Mouse (Mus musculus) ES-E14 (cell line): ENCODE data around the gene Fam71e1. TPM values are rescaled to one million over a fixed set of nuclear protein-coding genes. Genes with fewer than 3 reads are reported as not detected.

ENCODE experiments used
- DNase-seq: peaks from one replicate; pipeline ENCODE4 v3.0.0-alpha.2; 2013; ENCODE audit warnings: low read depth, low spot score
- H3K27ac ChIP-seq: 2 replicates; pipeline ENCODE4 v1.5.1; 2012; ENCODE audit warnings: low read depth, mild to moderate bottlenecking, low read length, moderate library complexity, mixed read lengths; ENCODE audit not compliant: poor library complexity, insufficient read depth, severe bottlenecking
- H3K36me3 ChIP-seq: 2 replicates; pipeline ENCODE4 v1.6.1; 2012; ENCODE audit warnings: mild to moderate bottlenecking, low read length, moderate library complexity, mixed read lengths; ENCODE audit not compliant: control insufficient read depth, poor library complexity, insufficient read depth, severe bottlenecking
- H3K4me1 ChIP-seq, 2 experiments: fragments of 150-350 bp in 1 of 2; sonication (generic) in 1 of 2; 2 replicates each; pipeline ENCODE4 v1.6.1; 2012; ENCODE audit warnings: low read length in 2 of 2, mild to moderate bottlenecking in 1 of 2, mixed read lengths in 1 of 2; ENCODE audit not compliant: control insufficient read depth in 2 of 2, insufficient read depth in 2 of 2, poor library complexity in 1 of 2
- H3K4me3 ChIP-seq, 2 experiments: fragments of 150-350 bp in 1 of 2; sonication (generic) in 1 of 2; 2 replicates each; pipeline ENCODE4 v1.5.1; 2012; ENCODE audit warnings: low read length in 2 of 2, low read depth in 1 of 2, mild to moderate bottlenecking in 1 of 2, mixed read lengths in 1 of 2; ENCODE audit not compliant: insufficient read depth in 1 of 2, poor library complexity in 1 of 2, severe bottlenecking in 1 of 2
- H3K9ac ChIP-seq: 2 replicates; pipeline ENCODE4 v1.6.1; 2012; ENCODE audit warnings: low read depth, mild to moderate bottlenecking, low read length, mixed read lengths; ENCODE audit not compliant: poor library complexity, insufficient read depth, severe bottlenecking
- H3K9me3 ChIP-seq: fragments of 150-350 bp; sonication (generic); 2 replicates; pipeline ENCODE4 v1.6.1; 2012; ENCODE audit warnings: low read depth, mild to moderate bottlenecking, low read length; ENCODE audit not compliant: control insufficient read depth, insufficient read depth
- CHD2 ChIP-seq: IDR thresholded peaks from 2 replicates; pipeline ENCODE4 v1.6.1; 2014; ENCODE audit warnings: mild to moderate bottlenecking, low read depth, low read length, inconsistent platforms
- HCFC1 ChIP-seq: IDR thresholded peaks from 2 replicates; pipeline ENCODE4 v1.6.1; 2012; ENCODE audit warnings: low read length, inconsistent platforms, borderline replicate concordance; ENCODE audit not compliant: insufficient read depth
- MAFK ChIP-seq: IDR thresholded peaks from 2 replicates; pipeline ENCODE4 v1.6.1; 2014; ENCODE audit warnings: mild to moderate bottlenecking, low read depth, low read length, inconsistent platforms; ENCODE audit not compliant: insufficient read depth
- ZC3H11A ChIP-seq: IDR thresholded peaks from 2 replicates; pipeline ENCODE4 v1.6.1; 2012; ENCODE audit warnings: low read depth, mild to moderate bottlenecking, inconsistent platforms, low read length, borderline replicate concordance
- ZNF384 ChIP-seq: IDR thresholded peaks from 2 replicates; pipeline ENCODE4 v1.6.1; 2012; ENCODE audit warnings: low read depth, low read length, inconsistent platforms
- in situ Hi-C, 2 experiments: fragments of 600-800 bp; cut with MboI; formaldehyde crosslinking; loops; one replicate each; pipeline ENCODE4 v1.15.1; 2025; ENCODE audit warnings: low sequenced_read_pairs in 2 of 2, inconsistent platforms in 1 of 2; ENCODE audit not compliant: unreplicated experiment in 2 of 2
- total RNA-seq: library from RNA; depleted of rRNA; stranded (reverse); fragments of 300-350 nt; gene quantifications from 2 replicates; pipeline ENCODE4 v1.2.3, GENCODE M21; 2012

Fam71e1 gene
- total RNA-seq, 1 experiment = 3.4 TPM

- Histone ChIP-seq H3K27ac (no peak overlapping the region), H3K4me1 (peaks cover 0 to 11% of the 10 kb centered on the region in 2 experiments; a peak in 1 of 4 replicates), H3K9me3 (no peaks in the 10 kb centered on the region), H3K9ac (no peak overlapping the region), H3K36me3 (no peaks in the 10 kb centered on the region), H3K4me3 (peak overlapping the region in 1 of 2 experiments; percentile 59; a peak in 1 of 4 replicates)
- in situ Hi-C loops = no loop called here
- no peak for TF ChIP-seq ZC3H11A
- no peak for TF ChIP-seq MAFK
- no peak for TF ChIP-seq ZNF384
- no peak for TF ChIP-seq CHD2
- no peak for TF ChIP-seq HCFC1
- DNase-seq = no peak
These were observed 35.4 kb upstream of the Fam71e1 start for GRCm38 (mm10) chr7:44460767-44461502.

GRCm38 (mm10) chr7:44461503-44462217, 34.7 kb upstream of the Fam71e1 start:
- H3K9ac ChIP-seq = no peak overlapping the region
- DNase-seq = no peak
- H3K4me3 ChIP-seq = peak overlapping the region in 1 of 2 experiments; percentile 59; a peak in 2 of 4 replicates
- no peak for TF ChIP-seq HCFC1
- no peak for TF ChIP-seq ZNF384
- TF ChIP-seq CHD2 = no peak
- no peak for TF ChIP-seq MAFK
- TF ChIP-seq ZC3H11A = no peak
- no peaks in the 10 kb centered on the region for H3K36me3 ChIP-seq
- H3K27ac ChIP-seq = no peak overlapping the region
- H3K9me3 ChIP-seq = no peaks in the 10 kb centered on the region
- in situ Hi-C loops = no loop called here
- H3K4me1 ChIP-seq = peaks cover 0 to 13% of the 10 kb centered on the region in 2 experiments; a peak in 1 of 4 replicates

- Histone ChIP-seq H3K4me3 (peak overlapping the region; percentile 59 to 66), H3K27ac (no peak overlapping the region), H3K9me3 (no peaks in the 10 kb centered on the region), H3K4me1 (peaks cover 0 to 13% of the 10 kb centered on the region in 2 experiments; a peak in 1 of 4 replicates), H3K9ac (peak overlapping the region; percentile 6; the same call in 1 of the 2 replicates), H3K36me3 (no peaks in the 10 kb centered on the region)
- DNase-seq = peak; percentile 74
- TF ChIP-seq HCFC1 (no peak), ZC3H11A (0 out of 2 replicates have a peak, but pooled peaks have one; percentile 3), ZNF384 (no peak), CHD2 (no peak)
- in situ Hi-C loops = no loop called here
These were observed 33.9 kb upstream of the Fam71e1 start for GRCm38 (mm10) chr7:44462218-44463055.

- no peak for DNase-seq
- Histone ChIP-seq H3K27ac (no peak overlapping the region), H3K9ac (no peak overlapping the region), H3K4me3 (peak overlapping the region in 1 of 2 experiments; percentile 66; a peak in 2 of 4 replicates), H3K9me3 (no peaks in the 10 kb centered on the region), H3K36me3 (no peaks in the 10 kb centered on the region), H3K4me1 (peaks cover 0 to 13% of the 10 kb centered on the region in 2 experiments; a peak in 1 of 4 replicates)
- TF ChIP-seq ZNF384 = no peak
- no peak for TF ChIP-seq CHD2
- no peak for TF ChIP-seq HCFC1
- TF ChIP-seq ZC3H11A = no peak
- no peak for TF ChIP-seq MAFK
- in situ Hi-C loops = no loop called here
These were observed 33.3 kb upstream of the Fam71e1 start for GRCm38 (mm10) chr7:44463056-44463425.
